Mouse (Mus musculus) cortical plate, adult 2 months (tissue): ENCODE measurements around the gene Sc5d.

Source experiments
- CTCF ChIP-seq: fragments of 200-500 bp; IDR thresholded peaks from 2 replicates; pipeline ENCODE4 v1.5.1; 2011; ENCODE audit warnings: mild to moderate bottlenecking, control low read depth, low read length; ENCODE audit not compliant: insufficient read depth; ENCODE audit errors: extremely low read depth
- POLR2A ChIP-seq: fragments of 200-500 bp; IDR thresholded peaks from 2 replicates; pipeline ENCODE4 v1.6.1; 2011; ENCODE audit warnings: mild to moderate bottlenecking, low read length, control low read depth; ENCODE audit not compliant: insufficient read depth; ENCODE audit errors: extremely low read depth

DNA sequence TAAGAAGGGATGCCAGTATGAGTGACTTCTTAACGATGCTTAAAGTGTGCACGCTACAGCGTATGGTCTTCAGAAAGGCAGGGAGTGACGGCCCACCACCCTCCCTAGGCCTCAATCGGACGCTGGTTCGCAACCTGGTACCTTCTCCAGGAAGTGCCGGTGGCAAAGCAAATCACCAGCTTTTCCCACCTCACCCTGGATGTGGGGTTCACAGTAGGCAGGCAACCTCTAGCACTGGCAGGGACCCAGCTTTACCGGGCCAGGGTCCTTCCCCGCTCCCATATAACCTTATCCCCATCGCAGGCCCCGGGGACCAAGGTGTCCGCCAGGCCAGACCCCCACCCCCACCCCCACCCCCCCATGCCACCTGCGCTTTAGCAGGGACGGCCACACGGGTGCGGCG, 346 bp downstream of the Sc5d start:
- TF ChIP-seq POLR2A: no peak
- TF ChIP-seq CTCF: no peak
